Mouse (Mus musculus) heart, adult 2 months (tissue): ENCODE data around the gene Ccm2.

ENCODE experiments used
- CTCF ChIP-seq: fragments of 200-600 bp; IDR thresholded peaks from 2 replicates; pipeline ENCODE4 v1.8.1; 2022; ENCODE audit warnings: antibody characterized with exemption, mild to moderate bottlenecking, moderate library complexity
- POLR2A ChIP-seq: fragments of 200-500 bp; IDR thresholded peaks from 2 replicates; pipeline ENCODE4 v1.6.1; 2011; ENCODE audit warnings: mild to moderate bottlenecking, low read depth, low read length, control low read depth; ENCODE audit not compliant: insufficient read depth

GRCm38 (mm10) chr11:6615250-6616205 lies 68.8 kb downstream of the Ccm2 start:
- TF ChIP-seq CTCF: no peak
- no peak for TF ChIP-seq POLR2A
